Mouse (Mus musculus) ES-Bruce4 (cell line): ENCODE measurements around the gene Wdr61. TPM values are rescaled to one million over a fixed set of nuclear protein-coding genes. Genes with fewer than 3 reads are reported as not detected.

Experiments used
- H3K27ac ChIP-seq: 2 replicates; pipeline ENCODE4 v1.5.1; 2012; ENCODE audit warnings: low read length, inconsistent platforms; ENCODE audit not compliant: insufficient read depth
- H3K27me3 ChIP-seq: 2 replicates; pipeline ENCODE4 v1.6.1; 2012; ENCODE audit warnings: mild to moderate bottlenecking, low read length, inconsistent platforms; ENCODE audit not compliant: control insufficient read depth, poor library complexity, insufficient read depth, severe bottlenecking
- H3K36me3 ChIP-seq: 2 replicates; pipeline ENCODE4 v1.6.1; 2012; ENCODE audit warnings: inconsistent platforms, mild to moderate bottlenecking, low read length, moderate library complexity; ENCODE audit not compliant: control insufficient read depth, poor library complexity, insufficient read depth, severe bottlenecking
- H3K4me1 ChIP-seq: one replicate; pipeline ENCODE4 v1.8.1; 2011; ENCODE audit warnings: low read length; ENCODE audit not compliant: control insufficient read depth, insufficient read depth
- H3K4me3 ChIP-seq: 2 replicates; pipeline ENCODE4 v1.5.1; 2011; ENCODE audit warnings: low read depth, mild to moderate bottlenecking, low read length
- H3K9ac ChIP-seq: 2 replicates; pipeline ENCODE4 v1.6.1; 2012; ENCODE audit warnings: low read depth, mild to moderate bottlenecking, inconsistent platforms; ENCODE audit not compliant: poor library complexity, severe bottlenecking
- H3K9me3 ChIP-seq: replicated peaks from 2 replicates; pipeline ENCODE4 v1.6.1; 2012; ENCODE audit warnings: mild to moderate bottlenecking, low read length, inconsistent platforms; ENCODE audit not compliant: control insufficient read depth, poor library complexity, insufficient read depth, severe bottlenecking
- CTCF ChIP-seq: IDR thresholded peaks from one replicate; pipeline ENCODE4 v1.8.1; 2011; ENCODE audit warnings: low read depth, low read length
- EP300 ChIP-seq: IDR thresholded peaks from 2 replicates; pipeline ENCODE4 v1.6.1; 2011; ENCODE audit warnings: low read depth, low read length; ENCODE audit not compliant: insufficient read depth
- POLR2A ChIP-seq: IDR thresholded peaks from one replicate; pipeline ENCODE4 v1.8.1; 2011; ENCODE audit warnings: low read length; ENCODE audit not compliant: insufficient read depth
- polyA plus RNA-seq: library from polyadenylated mRNA; stranded (reverse); fragments of >200 nt; gene quantifications from 2 replicates; pipeline ENCODE4 v1.2.4, GENCODE M21; 2011; ENCODE audit warnings: low read depth; ENCODE audit not compliant: missing spikeins, insufficient read depth, insufficient read length

Gene Wdr61
- polyA plus RNA-seq, 1 experiment = 108 TPM

DNA sequence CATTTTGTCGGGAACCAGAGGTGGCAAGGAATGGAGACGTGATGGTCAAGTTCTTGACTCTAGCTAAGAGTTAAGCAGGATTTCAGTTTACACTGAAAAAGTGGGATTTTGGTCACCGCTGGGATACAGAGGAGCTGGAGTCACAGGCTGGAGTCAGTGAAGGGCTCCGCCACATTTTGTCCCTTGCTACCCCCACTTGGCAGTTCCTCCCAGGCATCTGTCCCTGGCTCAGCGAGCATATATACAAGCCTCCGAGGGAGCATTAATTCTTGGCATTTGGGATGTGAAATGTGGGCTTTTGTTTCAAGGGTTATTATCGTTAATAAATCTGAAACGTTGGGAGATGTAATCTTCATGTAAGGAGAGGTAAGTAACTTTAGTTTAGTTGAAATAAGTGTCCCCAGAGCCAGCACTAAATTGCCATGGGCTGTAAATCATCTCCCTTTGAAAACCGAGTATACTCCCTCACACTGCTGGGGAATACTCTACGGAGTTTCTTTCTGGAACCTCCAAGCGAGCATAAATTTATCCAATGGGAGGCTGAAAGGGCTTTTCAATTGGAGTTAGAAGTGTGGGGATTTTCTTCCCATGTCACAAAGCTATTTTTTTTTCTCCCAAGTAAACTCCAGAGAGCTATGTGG is 35.9 kb upstream of the Wdr61 start:
- no peak overlapping the region for H3K4me3 ChIP-seq
- H3K27ac ChIP-seq = no peak overlapping the region
- H3K9ac ChIP-seq = no peak overlapping the region
- no peaks in the 10 kb centered on the region for H3K9me3 ChIP-seq
- no peaks in the 10 kb centered on the region for H3K36me3 ChIP-seq
- H3K4me1 ChIP-seq = no peaks in the 10 kb centered on the region
- TF ChIP-seq EP300 = no peak
- no peak for TF ChIP-seq POLR2A
- no peak for TF ChIP-seq CTCF
- H3K27me3 ChIP-seq = peaks cover 7% of the 10 kb centered on the region

DNA sequence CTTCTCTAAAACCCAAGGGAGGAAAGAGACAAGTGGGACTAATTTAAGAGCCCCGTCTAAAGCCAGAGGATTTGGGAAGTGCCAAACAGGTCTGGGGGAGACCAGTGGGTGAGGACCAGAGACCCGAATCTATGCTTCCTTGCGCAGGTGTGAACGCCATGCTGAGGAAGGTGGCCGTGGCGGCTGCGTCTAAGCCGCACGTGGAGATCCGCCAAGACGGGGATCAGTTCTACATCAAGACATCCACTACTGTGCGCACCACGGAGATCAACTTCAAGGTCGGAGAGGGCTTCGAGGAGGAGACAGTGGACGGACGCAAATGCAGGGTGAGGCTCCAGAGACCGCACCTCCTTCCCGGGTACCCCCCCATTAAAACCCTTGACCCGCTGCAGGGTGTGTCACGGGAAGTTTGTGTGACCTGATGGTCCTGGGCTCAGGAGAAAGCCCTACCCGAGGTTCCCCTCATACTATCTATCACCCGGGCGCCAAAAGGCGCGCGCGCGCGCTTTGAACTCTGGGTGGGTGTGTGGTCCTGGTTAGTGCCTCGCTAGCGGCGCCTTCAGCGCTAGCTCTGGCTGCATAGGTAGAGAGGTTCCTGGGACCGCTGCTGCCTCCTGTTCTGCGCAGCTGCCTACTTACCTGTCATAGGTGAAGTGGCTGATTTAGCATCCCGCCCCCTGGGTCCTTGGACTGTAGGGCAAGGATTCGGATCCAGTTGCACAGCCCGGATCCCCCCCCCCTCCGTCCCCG is 31.2 kb upstream of the Wdr61 start:
- peak overlapping the region; percentile 59 for H3K9ac ChIP-seq
- TF ChIP-seq EP300 (no peak), POLR2A (no peak), CTCF (no peak)
- peak overlapping the region; percentile 82 for H3K4me3 ChIP-seq
- H3K9me3 ChIP-seq = 0 out of 2 replicates have a peak, but pooled peaks cover 5% of the 10 kb centered on the region
- no peaks in the 10 kb centered on the region for H3K36me3 ChIP-seq
- H3K27ac ChIP-seq = no peak overlapping the region
- peaks cover 14% of the 10 kb centered on the region for H3K27me3 ChIP-seq
- H3K4me1 ChIP-seq = no peaks in the 10 kb centered on the region

DNA sequence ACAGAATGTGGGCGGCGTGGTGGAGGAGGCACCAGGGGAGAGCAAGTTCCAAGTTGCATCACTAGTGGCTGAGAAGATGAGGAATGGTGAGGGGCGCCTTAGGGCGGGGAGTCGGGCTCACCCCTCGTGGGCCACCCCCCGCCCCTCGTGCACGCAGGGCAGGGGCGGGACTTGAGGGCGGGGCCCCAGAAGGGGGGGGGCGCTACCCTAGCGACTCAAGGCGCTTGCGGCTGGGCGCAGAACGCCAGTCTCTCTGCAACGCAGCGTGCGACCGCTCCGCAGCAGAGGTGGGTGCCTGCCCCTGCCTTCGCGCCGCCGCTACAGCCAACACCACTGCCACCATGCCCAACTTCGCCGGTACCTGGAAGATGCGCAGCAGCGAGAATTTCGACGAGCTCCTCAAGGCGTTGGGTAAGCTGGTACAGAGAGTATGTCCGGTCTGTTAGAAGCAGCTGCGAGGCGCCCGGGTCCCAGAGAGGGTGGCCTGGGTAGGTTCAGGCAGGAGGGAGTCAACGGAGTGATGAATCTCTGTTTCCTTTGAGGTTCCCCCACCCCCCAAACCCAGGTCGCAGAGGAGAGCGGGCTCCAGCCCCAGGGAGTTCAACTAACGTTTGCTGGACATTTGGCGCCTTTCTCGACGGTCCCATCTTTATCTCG is 30.4 kb upstream of the Wdr61 start, which contains the start of gene Crabp1:
Crabp1 (plus strand) TSS at position 188 of the 657 bp plus-strand sequence.
- Histone ChIP-seq H3K27me3 (peaks cover 14% of the 10 kb centered on the region), H3K9me3 (0 out of 2 replicates have a peak, but pooled peaks cover 5% of the 10 kb centered on the region), H3K36me3 (no peaks in the 10 kb centered on the region), H3K9ac (peak within 1 kb of the TSS; percentile 59), H3K27ac (no peak within 1 kb of the TSS), H3K4me1 (no peaks in the 10 kb centered on the region), H3K4me3 (peak within 1 kb of the TSS; percentile 82)
- TF ChIP-seq EP300 = no peak
- TF ChIP-seq CTCF = no peak
- TF ChIP-seq POLR2A = no peak

DNA sequence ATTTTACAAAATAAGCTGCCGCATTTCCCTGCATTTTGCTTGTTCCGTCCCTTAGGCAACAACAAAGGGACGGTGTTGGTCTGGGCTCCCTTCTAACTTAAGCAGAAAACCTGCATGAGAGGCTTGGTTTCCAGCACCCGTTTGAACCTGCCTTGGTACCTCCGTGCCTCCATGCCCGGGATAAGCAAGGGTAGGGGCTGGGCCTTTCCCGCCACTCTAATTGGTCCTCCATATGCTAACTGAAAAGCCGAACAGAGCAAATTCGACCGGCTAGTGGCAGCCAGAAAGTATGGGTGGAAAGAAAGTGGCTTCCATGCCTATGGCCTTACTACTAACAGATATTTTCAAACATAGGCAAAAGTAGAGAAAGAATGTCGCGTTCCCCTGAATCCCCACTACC is 29.8 kb upstream of the Wdr61 start:
- Histone ChIP-seq H3K27ac (no peak overlapping the region), H3K9ac (peak overlapping the region; percentile 59)
- no peak for TF ChIP-seq POLR2A
- no peak for TF ChIP-seq CTCF
- TF ChIP-seq EP300 = no peak

DNA sequence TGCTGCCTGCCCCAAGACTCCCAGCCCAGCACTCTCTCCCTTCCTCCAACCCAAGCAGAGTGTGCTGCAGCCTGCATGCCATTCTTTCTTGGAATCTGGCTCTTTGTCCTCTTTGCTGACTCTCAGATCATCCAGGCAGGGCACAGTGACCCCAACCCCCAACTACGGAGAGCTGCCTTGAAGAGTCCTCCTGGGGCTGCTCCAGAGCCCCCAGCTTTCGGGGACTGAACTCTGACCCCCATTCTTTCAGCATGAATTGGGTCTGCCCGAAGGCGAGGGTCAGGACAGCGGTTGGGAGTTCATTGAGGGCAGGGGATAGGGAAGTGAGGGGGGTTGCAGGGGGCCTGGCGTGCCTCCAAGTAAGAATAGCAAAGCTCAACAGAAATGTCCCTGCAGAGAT is 25.3 kb upstream of the Wdr61 start:
- no peaks in the 10 kb centered on the region for H3K4me1 ChIP-seq
- peaks cover under 1% of the 10 kb centered on the region; the same call in 1 of the 2 replicates for H3K27me3 ChIP-seq
- H3K9me3 ChIP-seq = 0 out of 2 replicates have a peak, but pooled peaks cover 5% of the 10 kb centered on the region
- TF ChIP-seq EP300 (no peak), CTCF (no peak), POLR2A (no peak)
- H3K9ac ChIP-seq = no peak overlapping the region
- H3K4me3 ChIP-seq = no peak overlapping the region
- no peaks in the 10 kb centered on the region for H3K36me3 ChIP-seq
- no peak overlapping the region for H3K27ac ChIP-seq

More for the DNA sequence above, 29.8 kb upstream of the Wdr61 start:
- Histone ChIP-seq H3K4me1 (no peaks in the 10 kb centered on the region), H3K36me3 (no peaks in the 10 kb centered on the region), H3K4me3 (peak overlapping the region; percentile 82), H3K27me3 (peaks cover 14% of the 10 kb centered on the region), H3K9me3 (0 out of 2 replicates have a peak, but pooled peaks cover 5% of the 10 kb centered on the region)

DNA sequence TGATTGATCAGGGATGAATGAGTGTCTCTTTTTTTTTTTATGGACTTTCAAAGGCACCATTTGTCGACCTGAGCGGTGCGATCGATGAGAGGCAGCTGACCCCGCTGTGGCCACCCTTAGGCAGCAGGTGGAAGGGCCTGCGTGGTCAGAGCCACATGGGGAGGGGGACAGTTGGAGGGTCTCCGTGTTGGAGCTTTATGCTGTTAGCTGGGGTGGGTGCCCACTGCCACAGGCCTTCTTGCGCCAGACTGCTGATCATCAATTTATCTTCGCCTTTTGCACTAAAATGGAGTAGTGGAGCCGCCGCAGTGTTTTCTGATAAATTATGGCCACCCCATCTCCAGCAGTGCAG is 18.6 kb upstream of the Wdr61 start:
- Histone ChIP-seq H3K4me1 (no peaks in the 10 kb centered on the region), H3K27ac (no peak overlapping the region), H3K4me3 (no peak overlapping the region), H3K9me3 (no peaks in the 10 kb centered on the region), H3K36me3 (no peaks in the 10 kb centered on the region), H3K9ac (no peak overlapping the region), H3K27me3 (no peaks in the 10 kb centered on the region)
- TF ChIP-seq EP300 (no peak), POLR2A (no peak), CTCF (no peak)
